Mouse (Mus musculus): ENCODE results near the gene Ptdss2.

DNA sequence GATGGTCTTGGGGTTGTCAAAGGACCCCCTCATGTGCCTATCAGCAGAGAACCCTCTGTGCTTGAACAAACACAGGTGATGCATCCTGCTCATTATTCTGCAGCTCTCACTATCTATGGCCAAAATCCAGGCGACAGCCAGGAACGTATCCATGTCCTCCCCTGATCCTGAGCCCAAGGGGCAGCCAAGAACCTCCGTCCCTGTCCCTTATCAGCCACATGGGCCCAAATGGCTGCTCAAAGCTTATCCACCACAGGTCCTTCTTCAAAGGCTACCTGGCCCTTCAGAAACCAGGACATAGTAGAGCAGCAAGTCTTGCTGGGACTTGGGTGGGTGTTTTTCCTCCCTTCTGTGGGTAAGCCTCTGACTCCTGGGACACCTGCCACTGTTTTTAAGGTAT lies 66.0 kb downstream of the Ptdss2 start:
- TF ChIP-seq POLR2A (IDR thresholded peaks at IDR 0.05; ENCODE audit: control insufficient read depth in 1 of 2, insufficient read depth in 1 of 2, low read depth in 1 of 2, low read length in 2 of 2, poor library complexity in 1 of 2) (no peak), CTCF (IDR thresholded peaks at IDR 0.05 in 2 of 3, conservative IDR thresholded peaks at IDR 0.05 in 1 of 3; ENCODE audit: control insufficient read depth in 1 of 3, insufficient read depth in 1 of 3, low read depth in 2 of 3, low read length in 3 of 3, poor library complexity in 1 of 3, severe bottlenecking in 1 of 3) (no peak), KAT2A (conservative IDR thresholded peaks at IDR 0.05; ENCODE audit: low read depth, low read length) (no peak), ZNF384 (IDR thresholded peaks at IDR 0.05; ENCODE audit: low read depth, low read length) (no peak), GABPA (IDR thresholded peaks at IDR 0.05; ENCODE audit: low read depth, low read length) (no peak), EP300 (IDR thresholded peaks at IDR 0.05; ENCODE audit: low read depth in 1 of 2, low read length in 2 of 2) (no peak), TCF12 (IDR thresholded peaks at IDR 0.05; ENCODE audit: low read depth, low read length) (no peak)

Data from MEL (cell line).